Comparison of ENCODE assay signal across 8 mouse cellular contexts in genomic region chr2:114200932-114201559, GRCm38 (mm10). TPM values are rescaled to one million over a fixed set of nuclear protein-coding genes. Genes with fewer than 3 reads are reported as not detected.
DNase-seq lines count a peak whose midpoint lies in the region; ATAC-seq and TF ChIP-seq lines count a peak whose summit lies in the region.

Zfp770 (minus strand) TSS chr2:114201469.

- under 1% methylated on average over 35 of the region's 36 CpGs for WGBS in forebrain, embryonic 11.5 days
- 1% methylated on average over 36 of the region's 36 CpGs for WGBS in heart, embryonic 16.5 days
- WGBS in liver, embryonic 13.5 days (ENCODE audit: insufficient replicate concordance), result under 1% methylated on average over 36 of the region's 36 CpGs
- under 1% methylated on average over 36 of the region's 36 CpGs for WGBS in stomach, embryonic 14.5 days

- peaks cover 0 to 16% of the 10 kb centered on the region in 2 experiments; a peak in 2 of 4 replicates for H3K4me1 ChIP-seq in CH12.LX (ENCODE audit: control insufficient read depth in 1 of 2, insufficient read depth in 2 of 2)
- no peaks in the 10 kb centered on the region for H3K4me1 ChIP-seq in forebrain, embryonic 11.5 days (replicated peaks; ENCODE audit: control insufficient read depth, insufficient read depth, low read length)
- peaks cover 12% of the 10 kb centered on the region for H3K4me1 ChIP-seq in heart, embryonic 16.5 days (ENCODE audit: control insufficient read depth, insufficient read depth, low read length)
- H3K4me1 ChIP-seq in liver, embryonic 13.5 days (replicated peaks), result peaks cover 13% of the 10 kb centered on the region
- peaks cover 7% of the 10 kb centered on the region; the same call in 1 of the 2 replicates for H3K4me1 ChIP-seq in stomach, embryonic 14.5 days (ENCODE audit: control insufficient read depth, insufficient read depth, low read length)

- TF ChIP-seq CTCF in CH12.LX (conservative IDR thresholded peaks at IDR 0.05 in 1 of 2, IDR thresholded peaks at IDR 0.05 in 1 of 2; ENCODE audit: low read depth in 2 of 2, low read length in 2 of 2), result no peak

- no peaks in the 10 kb centered on the region for H3K9me3 ChIP-seq in CH12.LX (replicated peaks; ENCODE audit: low read length)
- H3K9me3 ChIP-seq in forebrain, embryonic 11.5 days (ENCODE audit: control insufficient read depth, low read length), result no peaks in the 10 kb centered on the region
- H3K9me3 ChIP-seq in heart, embryonic 16.5 days (replicated peaks; ENCODE audit: control insufficient read depth, low read length), result no peaks in the 10 kb centered on the region
- H3K9me3 ChIP-seq in liver, embryonic 13.5 days (replicated peaks), result no peaks in the 10 kb centered on the region
- no peaks in the 10 kb centered on the region for H3K9me3 ChIP-seq in stomach, embryonic 14.5 days (ENCODE audit: control insufficient read depth, low read depth, low read length)

- H3K9ac ChIP-seq in CH12.LX (ENCODE audit: insufficient read depth, low read depth), result peak within 1 kb of the TSS; percentile 90
- peak within 1 kb of the TSS; percentile 87 for H3K9ac ChIP-seq in forebrain, embryonic 11.5 days (ENCODE audit: low read length)
- peak within 1 kb of the TSS; percentile 99 for H3K9ac ChIP-seq in heart, embryonic 16.5 days (ENCODE audit: low read length)
- H3K9ac ChIP-seq in liver, embryonic 13.5 days, result peak within 1 kb of the TSS; percentile 85
- peak within 1 kb of the TSS; percentile 92 for H3K9ac ChIP-seq in stomach, embryonic 14.5 days (replicated peaks; ENCODE audit: low read depth, low read length)

- DNase-seq in CH12.LX (ENCODE audit: extremely low read depth), result peak; percentile 78
- DNase-seq in c-Kit-positive CD71-positive TER-119-negative erythroid progenitor cells, embryonic 14.5 days (ENCODE audit: low read depth), result peak; percentile 65
- DNase-seq in forebrain, embryonic 11.5 days (ENCODE audit: low spot score), result peak; percentile 89
- peak; percentile 75 to 84 for DNase-seq in kidney, postnatal 25 days
- DNase-seq in liver, embryonic 13.5 days, result peak; percentile 59
- peak; percentile 63 to 73 for DNase-seq in natural killer cell, adult 2 months (ENCODE audit: low spot score in 2 of 2)

- H3K27me3 ChIP-seq in CH12.LX (replicated peaks), result peaks cover 4% of the 10 kb centered on the region
- no peaks in the 10 kb centered on the region for H3K27me3 ChIP-seq in forebrain, embryonic 11.5 days (ENCODE audit: control insufficient read depth, insufficient read depth, low read length)
- H3K27me3 ChIP-seq in heart, embryonic 16.5 days (ENCODE audit: control insufficient read depth, insufficient read depth, low read length), result no peaks in the 10 kb centered on the region
- no peaks in the 10 kb centered on the region for H3K27me3 ChIP-seq in liver, embryonic 13.5 days
- H3K27me3 ChIP-seq in stomach, embryonic 14.5 days (ENCODE audit: control insufficient read depth, insufficient read depth, low read length), result no peaks in the 10 kb centered on the region

- peak within 1 kb of the TSS; percentile 64 for H3K27ac ChIP-seq in CH12.LX (ENCODE audit: insufficient read depth, low read depth)
- 0 out of 2 replicates have a peak within 1 kb of the TSS, but pooled peaks have one; percentile 46 for H3K27ac ChIP-seq in forebrain, embryonic 11.5 days (ENCODE audit: low read depth, low read length)
- H3K27ac ChIP-seq in heart, embryonic 16.5 days (ENCODE audit: low read length), result peak within 1 kb of the TSS; percentile 89
- peak within 1 kb of the TSS; percentile 66 for H3K27ac ChIP-seq in liver, embryonic 13.5 days
- H3K27ac ChIP-seq in stomach, embryonic 14.5 days (ENCODE audit: low read length), result peak within 1 kb of the TSS; percentile 72; the same call in 1 of the 2 replicates

- H3K79me2 ChIP-seq in CH12.LX (replicated peaks; ENCODE audit: control insufficient read depth, extremely low read depth, insufficient read depth, poor library complexity, severe bottlenecking), result peaks cover 28% of the 10 kb centered on the region

- H3K4me3 ChIP-seq in CH12.LX (replicated peaks in 1 of 3; ENCODE audit: low read depth in 2 of 3, low read length in 2 of 3, poor library complexity in 1 of 3), result peak within 1 kb of the TSS; percentile 69 to 96 (median 87)
- peak within 1 kb of the TSS; percentile 75 for H3K4me3 ChIP-seq in forebrain, embryonic 11.5 days (ENCODE audit: low read depth, low read length)
- peak within 1 kb of the TSS; percentile 94 for H3K4me3 ChIP-seq in heart, embryonic 16.5 days (ENCODE audit: low read length)
- H3K4me3 ChIP-seq in liver, embryonic 13.5 days (replicated peaks), result peak within 1 kb of the TSS; percentile 83
- peak within 1 kb of the TSS; percentile 88 for H3K4me3 ChIP-seq in stomach, embryonic 14.5 days (ENCODE audit: low read depth, low read length)

- dilution Hi-C loops in CH12.LX (cut with MboI; ENCODE audit: extremely low pct_ligation_motif_present, extremely low pct_unique_long_range_greater_than_20kb, low sequenced_read_pairs), result no loop called here

- TF ChIP-seq RAD21 in CH12.LX (IDR thresholded peaks at IDR 0.05; ENCODE audit: low read depth, low read length), result no peak

- in situ Hi-C loops in CH12.LX (cut with MboI; ENCODE audit: low pct_ligation_motif_present, low pct_unique_long_range_greater_than_20kb, low sequenced_read_pairs), result no loop called here

- TF ChIP-seq POLR2A in CH12.LX (IDR thresholded peaks at IDR 0.05; ENCODE audit: low read depth, low read length), result peak; percentile 94

- no peak for TF ChIP-seq EP300 in CH12.LX (IDR thresholded peaks at IDR 0.05; ENCODE audit: low read length)

- H3K4me2 ChIP-seq in CH12.LX (ENCODE audit: insufficient read depth, low read depth, poor library complexity, severe bottlenecking), result peak within 1 kb of the TSS; percentile 99
- peak within 1 kb of the TSS; percentile 68 for H3K4me2 ChIP-seq in forebrain, embryonic 11.5 days (ENCODE audit: low read depth, low read length, severe bottlenecking)
- peak within 1 kb of the TSS; percentile 86 for H3K4me2 ChIP-seq in heart, embryonic 16.5 days (ENCODE audit: low read depth, low read length)
- peak within 1 kb of the TSS; percentile 74 for H3K4me2 ChIP-seq in liver, embryonic 13.5 days
- H3K4me2 ChIP-seq in stomach, embryonic 14.5 days (replicated peaks; ENCODE audit: low read depth, low read length), result peak within 1 kb of the TSS; percentile 67

- ATAC-seq in forebrain, embryonic 11.5 days (replicated peaks; ENCODE audit: low FRiP score), result peak; percentile 94
- ATAC-seq in heart, embryonic 16.5 days (replicated peaks; ENCODE audit: extremely low read depth, insufficient read depth, low FRiP score), result peak; percentile 93
- ATAC-seq in liver, embryonic 13.5 days (ENCODE audit: low read depth), result peak; percentile 91
- ATAC-seq in stomach, embryonic 14.5 days (ENCODE audit: insufficient number of reproducible peaks, insufficient read depth, low FRiP score, low read depth), result peak; percentile 92

- peaks cover 9 to 16% of the 10 kb centered on the region in 2 experiments for H3K36me3 ChIP-seq in CH12.LX (replicated peaks in 1 of 2; ENCODE audit: control insufficient read depth in 1 of 2, insufficient read depth in 1 of 2, low read length in 1 of 2)
- H3K36me3 ChIP-seq in forebrain, embryonic 11.5 days (ENCODE audit: control insufficient read depth, insufficient read depth, low read length), result no peaks in the 10 kb centered on the region
- peaks cover 11% of the 10 kb centered on the region for H3K36me3 ChIP-seq in heart, embryonic 16.5 days (ENCODE audit: control insufficient read depth, insufficient read depth)
- peaks cover 14% of the 10 kb centered on the region for H3K36me3 ChIP-seq in liver, embryonic 13.5 days
- H3K36me3 ChIP-seq in stomach, embryonic 14.5 days (ENCODE audit: control insufficient read depth, insufficient read depth, low read length), result peaks cover 7% of the 10 kb centered on the region

TF ChIP-seq in CH12.LX, 34 proteins besides CTCF, POLR2A, EP300 and RAD21 (continues in another document):
- TF ChIP-seq ZMIZ1 (IDR thresholded peaks at IDR 0.05; ENCODE audit: low read depth, low read length), result peak; percentile 68; the same call in 1 of the 2 replicates
- TF ChIP-seq MYC (IDR thresholded peaks at IDR 0.05; ENCODE audit: low read depth, low read length), result peak; percentile 48
- peak; percentile 96 for TF ChIP-seq NELFE (IDR thresholded peaks at IDR 0.05; ENCODE audit: low read depth, low read length)
- TF ChIP-seq SIN3A (IDR thresholded peaks at IDR 0.05; ENCODE audit: low read length), result peak; percentile 44; the same call in 1 of the 2 replicates
- TF ChIP-seq TCF12 (IDR thresholded peaks at IDR 0.05; ENCODE audit: low read depth, low read length), result peak; percentile 89
- no peak for TF ChIP-seq BHLHE40 (IDR thresholded peaks at IDR 0.05; ENCODE audit: low read depth, low read length)
- 0 out of 2 replicates have a peak, but pooled peaks have one; percentile 56 for TF ChIP-seq POLR2AphosphoS2 (IDR thresholded peaks at IDR 0.05; ENCODE audit: low read depth, low read length)
- TF ChIP-seq USF2 (conservative IDR thresholded peaks at IDR 0.05; ENCODE audit: low read depth, low read length), result no peak
- peak; percentile 90 for TF ChIP-seq NRF1 (IDR thresholded peaks at IDR 0.05; ENCODE audit: low read depth, low read length)
- TF ChIP-seq ETS1 (conservative IDR thresholded peaks at IDR 0.05; ENCODE audit: low read depth, low read length), result no peak
- peak; percentile 91 for TF ChIP-seq TBP (conservative IDR thresholded peaks at IDR 0.05; ENCODE audit: low read depth, low read length)
- TF ChIP-seq KAT2A (IDR thresholded peaks at IDR 0.05; ENCODE audit: insufficient replicate concordance, low read length), result peak; percentile 65; the same call in 1 of the 2 replicates
- no peak for TF ChIP-seq USF1 (IDR thresholded peaks at IDR 0.05; ENCODE audit: low read depth, low read length)
- TF ChIP-seq ELF1 (IDR thresholded peaks at IDR 0.05; ENCODE audit: low read depth, low read length), result 0 out of 2 replicates have a peak, but pooled peaks have one; percentile 37
- TF ChIP-seq MXI1 (IDR thresholded peaks at IDR 0.05; ENCODE audit: low read depth, low read length), result 0 out of 2 replicates have a peak, but pooled peaks have one; percentile 56
- no peak for TF ChIP-seq MAFK (IDR thresholded peaks at IDR 0.05; ENCODE audit: insufficient replicate concordance, low read length)
- no peak for TF ChIP-seq E2F4 (IDR thresholded peaks at IDR 0.05; ENCODE audit: insufficient replicate concordance, low read depth, low read length)
- TF ChIP-seq UBTF (IDR thresholded peaks at IDR 0.05; ENCODE audit: low read depth, low read length), result 0 out of 2 replicates have a peak, but pooled peaks have one; percentile 28

RNA-seq across cellular contexts. Expression of gene Zfp770, which starts in this region (rescaled TPM):
- total RNA-seq in CH12.LX (2012; rRNA removed), result 4.6 and 5.4 TPM in 2 replicates
- 9.9 and 11.0 TPM in 2 replicates for total RNA-seq in CH12.LX (2014; rRNA removed)
- polyA plus RNA-seq in CH12.LX (2012; ENCODE audit: insufficient read length, low read depth), result 11.2 and 12.3 TPM in 2 replicates
- 4.2 and 4.6 TPM in 2 replicates for polyA plus RNA-seq in forebrain, embryonic 11.5 days (2014; fragmentation: Nextera tagmentation; extraction: Ambion mirVana)
- polyA plus RNA-seq in heart, embryonic 16.5 days (2015; fragmentation: Nextera tagmentation; extraction: Ambion mirVana), result 2.8 and 3.1 TPM in 2 replicates
- 1.8 and 1.9 TPM in 2 replicates for polyA plus RNA-seq in liver, embryonic 13.5 days (2015; fragmentation: Nextera tagmentation; extraction: Ambion mirVana)
- polyA plus RNA-seq in stomach, embryonic 14.5 days (2014; fragmentation: Nextera tagmentation; extraction: Ambion mirVana), result 8.6 and 8.9 TPM in 2 replicates

Comparison
In these comparisons a context has a peak if more than half of its experiments do, and no peak if none do; other contexts are left out.
1. Peak in every context shown above with its lines: DNase-seq, ATAC-seq, H3K4me3 ChIP-seq and H3K27ac ChIP-seq.